Mouse (Mus musculus) kidney, adult 2 months (tissue): ENCODE results near the gene D330020A13Rik. TPM values are rescaled to one million over a fixed set of nuclear protein-coding genes. Genes with fewer than 3 reads are reported as not detected.

Experiments
- DNase-seq: peaks from one replicate; pipeline ENCODE4 v3.0.0; 2021
- H3K27ac ChIP-seq: fragments of 200-500 bp; 2 replicates; pipeline ENCODE4 v1.5.1; 2012; ENCODE audit warnings: low read depth, low read length, control low read depth, inconsistent platforms; ENCODE audit not compliant: insufficient read depth
- H3K27me3 ChIP-seq: fragments of 200-500 bp; replicated peaks from 2 replicates; pipeline ENCODE4 v1.6.1; 2012; ENCODE audit warnings: mild to moderate bottlenecking, moderate library complexity, low read length, inconsistent platforms; ENCODE audit not compliant: control insufficient read depth, insufficient read depth
- H3K36me3 ChIP-seq: fragments of 200-500 bp; 2 replicates; pipeline ENCODE4 v1.6.1; 2012; ENCODE audit warnings: mild to moderate bottlenecking, moderate library complexity, low read length, inconsistent platforms; ENCODE audit not compliant: control insufficient read depth, insufficient read depth
- H3K4me1 ChIP-seq: fragments of 200-500 bp; 2 replicates; pipeline ENCODE4 v1.6.1; 2011; ENCODE audit warnings: low read length; ENCODE audit not compliant: control insufficient read depth, insufficient read depth
- H3K4me3 ChIP-seq: fragments of 200-500 bp; 2 replicates; pipeline ENCODE4 v1.5.1; 2011; ENCODE audit warnings: mild to moderate bottlenecking, low read depth, low read length, control low read depth; ENCODE audit not compliant: insufficient read depth
- CTCF ChIP-seq: fragments of 200-500 bp; conservative IDR thresholded peaks from 2 replicates; pipeline ENCODE4 v1.5.1; 2011; ENCODE audit warnings: low read depth, mild to moderate bottlenecking, control low read depth, low read length, moderate library complexity, mixed read lengths; ENCODE audit not compliant: insufficient read depth, insufficient read length
- POLR2A ChIP-seq: fragments of 200-500 bp; IDR thresholded peaks from one replicate; pipeline ENCODE4 v1.6.1; 2011; ENCODE audit warnings: low read depth, low read length, control low read depth
- WGBS: fragments of 180-500 bp; shearing (Covaris S2); methylation state at CpG from one replicate; pipeline ENCODE4 v1.1.7; 2018; 5-methylcytosine and 5-hydroxymethylcytosine counted together
- polyA plus RNA-seq: library from polyadenylated mRNA; depleted of rRNA; stranded (reverse); fragments of >200 nt; gene quantifications from 2 replicates; pipeline ENCODE4 v1.2.3, GENCODE M21; 2012

D330020A13Rik gene
- polyA plus RNA-seq, 1 experiment = 0.09 TPM

GRCm38 (mm10) chr6:120255701-120256100 is 38.5 kb upstream of the D330020A13Rik start:
- WGBS = 52% methylated on average over 12 of the region's 12 CpGs
- Histone ChIP-seq H3K27me3 (no peaks in the 10 kb centered on the region), H3K4me3 (no peak overlapping the region), H3K27ac (peak overlapping the region; percentile 92), H3K4me1 (peaks cover 30% of the 10 kb centered on the region), H3K36me3 (no peaks in the 10 kb centered on the region)
- TF ChIP-seq POLR2A (no peak), CTCF (no peak)
- no peak for DNase-seq

- H3K4me1 ChIP-seq = peaks cover 32% of the 10 kb centered on the region
- no peaks in the 10 kb centered on the region for H3K36me3 ChIP-seq
- H3K27me3 ChIP-seq = no peaks in the 10 kb centered on the region
- no peak overlapping the region for H3K4me3 ChIP-seq
- no peak for DNase-seq
- 0 out of 2 replicates have a peak overlapping the region, but pooled peaks have one; percentile 10 for H3K27ac ChIP-seq
- TF ChIP-seq CTCF = no peak
- no peak for TF ChIP-seq POLR2A
- 50% methylated on average over 5 of the region's 5 CpGs for WGBS
These were observed 37.7 kb upstream of the D330020A13Rik start for GRCm38 (mm10) chr6:120256431-120256935.

- Histone ChIP-seq H3K36me3 (no peaks in the 10 kb centered on the region), H3K4me3 (no peak overlapping the region), H3K27me3 (no peaks in the 10 kb centered on the region), H3K4me1 (peaks cover 42% of the 10 kb centered on the region), H3K27ac (no peak overlapping the region)
- WGBS = 77% methylated on average over 9 of the region's 9 CpGs
- TF ChIP-seq POLR2A (no peak), CTCF (no peak)
- no peak for DNase-seq
These were observed 34.7 kb upstream of the D330020A13Rik start for GRCm38 (mm10) chr6:120259481-120259880.

GRCm38 (mm10) chr6:120262886-120263531 is 31.2 kb upstream of the D330020A13Rik start:
- TF ChIP-seq CTCF = no peak
- no peak for TF ChIP-seq POLR2A
- Histone ChIP-seq H3K4me3 (no peak overlapping the region), H3K4me1 (peaks cover 22% of the 10 kb centered on the region), H3K27me3 (no peaks in the 10 kb centered on the region), H3K36me3 (no peaks in the 10 kb centered on the region), H3K27ac (peak overlapping the region; percentile 91)
- peak; percentile 70 for DNase-seq
- 57% methylated on average over 12 of the region's 12 CpGs for WGBS

GRCm38 (mm10) chr6:120263608-120264007 is 30.6 kb upstream of the D330020A13Rik start:
- peaks cover 22% of the 10 kb centered on the region for H3K4me1 ChIP-seq
- DNase-seq = peak; percentile 75
- WGBS = 56% methylated on average over 7 of the region's 7 CpGs
- peak overlapping the region; percentile 96 for H3K27ac ChIP-seq
- TF ChIP-seq CTCF = no peak
- TF ChIP-seq POLR2A = no peak
- H3K27me3 ChIP-seq = no peaks in the 10 kb centered on the region
- H3K4me3 ChIP-seq = no peak overlapping the region
- no peaks in the 10 kb centered on the region for H3K36me3 ChIP-seq

GRCm38 (mm10) chr6:120264151-120264550 is 30.0 kb upstream of the D330020A13Rik start:
- no peak for DNase-seq
- no peaks in the 10 kb centered on the region for H3K27me3 ChIP-seq
- H3K36me3 ChIP-seq = no peaks in the 10 kb centered on the region
- WGBS = 40% methylated on average over 6 of the region's 6 CpGs
- H3K27ac ChIP-seq = peak overlapping the region; percentile 96
- no peak overlapping the region for H3K4me3 ChIP-seq
- no peak for TF ChIP-seq POLR2A
- no peak for TF ChIP-seq CTCF
- peaks cover 22% of the 10 kb centered on the region for H3K4me1 ChIP-seq

GRCm38 (mm10) chr6:120274181-120274580 is 20.0 kb upstream of the D330020A13Rik start:
- Histone ChIP-seq H3K4me1 (peaks cover 5% of the 10 kb centered on the region; the same call in 1 of the 2 replicates), H3K4me3 (no peak overlapping the region), H3K27me3 (no peaks in the 10 kb centered on the region), H3K27ac (no peak overlapping the region), H3K36me3 (no peaks in the 10 kb centered on the region)
- no peak for DNase-seq
- WGBS = 42% methylated on average over 8 of the region's 8 CpGs
- TF ChIP-seq POLR2A (no peak), CTCF (no peak)
